Mouse (Mus musculus) heart, postnatal 0 days (tissue): ENCODE results near the gene Ube2r2. TPM values are rescaled to one million over a fixed set of nuclear protein-coding genes. Genes with fewer than 3 reads are reported as not detected.

ENCODE experiments used
- ATAC-seq: fragments of 200-750 bp; cut with Nextera tagmentation; 2 replicates; pipeline ENCODE4 v1.8.0; 2017; ENCODE audit warnings: low read depth, moderate number of reproducible peaks, moderate library complexity; ENCODE audit not compliant: insufficient read depth
- DNase-seq: peaks from one replicate; pipeline ENCODE4 v3.0.0-alpha.2; 2016; ENCODE audit warnings: low spot score
- H3K27ac ChIP-seq: fragments of 300-500 bp; sonication (generic); 2 replicates; pipeline ENCODE4 v1.5.1; 2014; ENCODE audit warnings: low read depth, mild to moderate bottlenecking
- H3K27me3 ChIP-seq: fragments of 300-500 bp; sonication (generic); 2 replicates; pipeline ENCODE4 v1.6.1; 2014; ENCODE audit warnings: low read length, mixed read lengths; ENCODE audit not compliant: control insufficient read depth, insufficient read depth
- H3K36me3 ChIP-seq: fragments of 300-500 bp; sonication (generic); replicated peaks from 2 replicates; pipeline ENCODE4 v1.6.1; 2014; ENCODE audit warnings: low read length, mixed read lengths; ENCODE audit not compliant: control insufficient read depth, insufficient read depth
- H3K4me1 ChIP-seq: fragments of 300-500 bp; sonication (generic); 2 replicates; pipeline ENCODE4 v1.6.1; 2014; ENCODE audit warnings: antibody characterized with exemption; ENCODE audit not compliant: control insufficient read depth, insufficient read depth
- H3K4me2 ChIP-seq: fragments of 300-500 bp; sonication (generic); 2 replicates; pipeline ENCODE4 v1.6.1; 2014; ENCODE audit warnings: low read depth, mild to moderate bottlenecking, low read length, moderate library complexity
- H3K4me3 ChIP-seq: fragments of 300-500 bp; sonication (generic); 2 replicates; pipeline ENCODE4 v1.5.1; 2014; ENCODE audit warnings: low read depth, low read length
- H3K9ac ChIP-seq: fragments of 300-500 bp; sonication (generic); replicated peaks from 2 replicates; pipeline ENCODE4 v1.6.1; 2014; ENCODE audit warnings: low read depth, low read length, mixed read lengths
- H3K9me3 ChIP-seq: fragments of 300-500 bp; sonication (generic); replicated peaks from 2 replicates; pipeline ENCODE4 v1.6.1; 2016; ENCODE audit warnings: low read length; ENCODE audit not compliant: control insufficient read depth
- CTCF ChIP-seq: IDR thresholded peaks from 2 replicates; pipeline ENCODE4 v1.5.1; 2016; ENCODE audit warnings: antibody characterized with exemption, control low read depth, low read depth
- EP300 ChIP-seq: IDR thresholded peaks from 2 replicates; pipeline ENCODE4 v1.6.1; 2016; ENCODE audit warnings: antibody characterized with exemption, low read depth
- WGBS: fragments of 180-500 bp; shearing (Covaris S2); extraction: QIAGEN DNeasy Blood & Tissue Kit; methylation state at CpG from one replicate; pipeline ENCODE4 v1.1.7; 2014; 5-methylcytosine and 5-hydroxymethylcytosine counted together
- polyA plus RNA-seq: library from polyadenylated mRNA; unstranded; fragments of >200 nt; fragmentation: Nextera tagmentation; extraction: Ambion mirVana; gene quantifications from 2 replicates; pipeline ENCODE4 v1.2.1, GENCODE M21; 2015
- total RNA-seq: library from RNA; depleted of rRNA; stranded (reverse); fragments of >200 nt; gene quantifications from 2 replicates; pipeline ENCODE4 v1.2.3, GENCODE M21; 2014; ENCODE audit warnings: low replicate concordance

The Ube2r2 gene
- total and polyA plus RNA-seq, 2 experiments from 2014 or later: 48.9 to 60.9 TPM

GRCm38 (mm10) chr4:41118706-41119292 lies 16.7 kb upstream of the Ube2r2 start:
- peaks cover 90% of the 10 kb centered on the region for H3K36me3 ChIP-seq

GRCm38 (mm10) chr4:41124180-41124951 lies 11.2 kb upstream of the Ube2r2 start, which contains the start of gene Nol6:
Nol6 (minus strand) TSS chr4:41124455.
- Histone ChIP-seq H3K9me3 (no peaks in the 10 kb centered on the region), H3K4me1 (peaks cover 6% of the 10 kb centered on the region; the same call in 1 of the 2 replicates), H3K36me3 (peaks cover 36% of the 10 kb centered on the region), H3K4me3 (peak within 1 kb of the TSS; percentile 65), H3K27ac (peak within 1 kb of the TSS; percentile 63), H3K27me3 (no peaks in the 10 kb centered on the region), H3K9ac (peak within 1 kb of the TSS; percentile 71), H3K4me2 (peak within 1 kb of the TSS; percentile 82)
- peak; percentile 99 for DNase-seq
- peak; percentile 100 for ATAC-seq
- WGBS: 1% methylated on average over 29 of the region's 29 CpGs
- TF ChIP-seq CTCF: no peak
- peak; percentile 48; the same call in 1 of the 2 replicates for TF ChIP-seq EP300

More at GRCm38 (mm10) chr4:41118706-41119292, 16.7 kb upstream of the Ube2r2 start:
- TF ChIP-seq EP300: no peak
- TF ChIP-seq CTCF: peak; percentile 79
- H3K4me3 ChIP-seq: no peak overlapping the region
- H3K9me3 ChIP-seq: no peaks in the 10 kb centered on the region
- WGBS: 70% methylated on average over 11 of the region's 11 CpGs
- ATAC-seq: peak; percentile 34; the same call in 1 of the 2 replicates
- DNase-seq: peak; percentile 43
- no peak overlapping the region for H3K9ac ChIP-seq
- H3K27me3 ChIP-seq: no peaks in the 10 kb centered on the region
- H3K4me1 ChIP-seq: peaks cover 6% of the 10 kb centered on the region; the same call in 1 of the 2 replicates
- no peak overlapping the region for H3K4me2 ChIP-seq
- H3K27ac ChIP-seq: no peak overlapping the region

GRCm38 (mm10) chr4:41129406-41129805 lies 6.1 kb upstream of the Ube2r2 start:
- Histone ChIP-seq H3K27me3 (no peaks in the 10 kb centered on the region), H3K9me3 (no peaks in the 10 kb centered on the region), H3K36me3 (no peaks in the 10 kb centered on the region), H3K9ac (no peak overlapping the region), H3K4me3 (no peak overlapping the region), H3K4me2 (no peak overlapping the region), H3K27ac (no peak overlapping the region), H3K4me1 (no peaks in the 10 kb centered on the region)
- DNase-seq (peak; percentile 61), ATAC-seq (peak; percentile 79)
- 1% methylated on average over 2 of the region's 2 CpGs for WGBS
- TF ChIP-seq EP300 (no peak), CTCF (peak; percentile 91)

- H3K4me1 ChIP-seq: no peaks in the 10 kb centered on the region
- ATAC-seq: no peak
- no peak overlapping the region for H3K4me3 ChIP-seq
- H3K9me3 ChIP-seq: no peaks in the 10 kb centered on the region
- TF ChIP-seq CTCF (no peak), EP300 (no peak)
- no peak overlapping the region for H3K9ac ChIP-seq
- no peaks in the 10 kb centered on the region for H3K27me3 ChIP-seq
- no peak overlapping the region for H3K27ac ChIP-seq
- H3K36me3 ChIP-seq: no peaks in the 10 kb centered on the region
- H3K4me2 ChIP-seq: no peak overlapping the region
- DNase-seq: no peak
- 71% methylated on average over 3 of the region's 3 CpGs for WGBS
Measured at GRCm38 (mm10) chr4:41129836-41130235, 5.7 kb upstream of the Ube2r2 start.

GRCm38 (mm10) chr4:41132471-41132870 lies 3.1 kb upstream of the Ube2r2 start:
- no peaks in the 10 kb centered on the region for H3K27me3 ChIP-seq
- H3K36me3 ChIP-seq: no peaks in the 10 kb centered on the region
- TF ChIP-seq EP300 (no peak), CTCF (no peak)
- H3K27ac ChIP-seq: no peak overlapping the region
- 62% methylated on average over 6 of the region's 6 CpGs for WGBS
- H3K4me3 ChIP-seq: no peak overlapping the region
- H3K9ac ChIP-seq: no peak overlapping the region
- ATAC-seq (no peak), DNase-seq (no peak)
- H3K4me1 ChIP-seq: peaks cover 6% of the 10 kb centered on the region; the same call in 1 of the 2 replicates
- no peaks in the 10 kb centered on the region for H3K9me3 ChIP-seq
- no peak overlapping the region for H3K4me2 ChIP-seq
